Mouse (Mus musculus): ENCODE measurements at regions not wholly inside any gene's neighbourhood (a gene's known extent, or its start where the extent isn't known, plus 50 kb on each side); places are given as distances from the start of the nearest gene placed in this dataset.

DNA sequence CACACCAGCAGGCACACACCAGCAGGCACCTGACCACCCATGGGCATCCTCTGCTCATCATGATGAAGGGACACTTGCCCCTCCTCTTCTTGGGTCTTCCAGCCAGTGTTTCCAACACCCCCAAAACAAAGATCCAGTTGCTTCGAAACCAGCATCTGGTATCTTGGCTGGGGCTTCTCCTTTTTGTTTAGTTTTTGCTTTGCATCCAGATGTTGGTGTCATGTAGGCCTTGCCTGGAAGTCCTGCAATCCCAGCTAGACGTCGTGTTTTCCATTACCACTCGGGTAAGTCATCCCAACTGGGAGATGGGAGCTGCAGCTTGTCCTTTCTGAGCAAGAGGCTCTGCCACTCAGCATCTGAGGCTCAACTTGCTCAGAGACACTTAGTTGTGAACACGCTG, 70.6 kb upstream of the Tspan2 start:
- no peak for TF ChIP-seq ZC3H11A (IDR thresholded peaks at IDR 0.05; ENCODE audit: borderline replicate concordance, low read depth, low read length)
- no peak for TF ChIP-seq CHD2 (IDR thresholded peaks at IDR 0.05; ENCODE audit: low read depth, low read length)
- no peak for TF ChIP-seq MAFK (IDR thresholded peaks at IDR 0.05; ENCODE audit: insufficient read depth, low read depth, low read length)
- no peak for TF ChIP-seq HCFC1 (IDR thresholded peaks at IDR 0.05; ENCODE audit: borderline replicate concordance, insufficient read depth, low read length)

Data from ES-E14 (cell line).